Mouse (Mus musculus): ENCODE results near the gene Zbed3. TPM values are rescaled to one million over a fixed set of nuclear protein-coding genes. Genes with fewer than 3 reads are reported as not detected.
A peak's percentile ranks its signal among the peaks of the same experiment; 100 is the strongest.

Gene Zbed3
- total RNA-seq (2021) = 10 to 100 TPM; 20.6 to 23.3 TPM
- long read RNA-seq, experiment 1, transcript Zbed3-201 (2 exons, 1,894 nt) = major isoform, 24 of 25 reads
- long read RNA-seq, experiment 1, partial matches to known transcripts = 0 of 25 reads
- long read RNA-seq, experiment 1, other reads (novel, unspliced or antisense) = 1 of 25 reads
- long read RNA-seq, experiment 2, transcript Zbed3-201 (2 exons, 1,894 nt) = major isoform, 28 of 29 reads
- long read RNA-seq, experiment 2, partial matches to known transcripts = 0 of 29 reads
- long read RNA-seq, experiment 2, other reads (novel, unspliced or antisense) = 1 of 29 reads

DNA sequence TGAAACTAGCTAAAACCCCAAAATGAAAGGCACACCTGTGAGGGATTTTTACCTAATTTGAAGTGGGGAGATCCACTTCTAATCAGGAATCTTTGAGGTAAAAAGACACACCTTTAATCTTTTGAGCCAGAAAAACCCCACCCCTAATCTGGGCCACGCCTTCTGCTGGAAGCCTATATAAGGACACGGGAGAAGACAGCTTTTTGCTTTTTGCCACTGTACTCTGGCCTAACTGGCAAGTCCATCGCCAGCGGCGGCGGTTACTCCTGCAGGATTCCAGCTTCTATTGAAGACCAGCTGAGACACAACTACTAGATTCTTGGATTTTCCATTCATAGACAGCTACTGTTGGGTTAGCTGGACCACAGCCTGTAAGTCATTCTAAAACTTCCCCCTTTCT lies at the start of gene Zbed3:
TSS of gene Zbed3 (plus strand) at position 213 of the 400 bp plus-strand sequence.
- DNase-seq (ENCODE audit: low spot score in 2 of 2) = no peak

DNA sequence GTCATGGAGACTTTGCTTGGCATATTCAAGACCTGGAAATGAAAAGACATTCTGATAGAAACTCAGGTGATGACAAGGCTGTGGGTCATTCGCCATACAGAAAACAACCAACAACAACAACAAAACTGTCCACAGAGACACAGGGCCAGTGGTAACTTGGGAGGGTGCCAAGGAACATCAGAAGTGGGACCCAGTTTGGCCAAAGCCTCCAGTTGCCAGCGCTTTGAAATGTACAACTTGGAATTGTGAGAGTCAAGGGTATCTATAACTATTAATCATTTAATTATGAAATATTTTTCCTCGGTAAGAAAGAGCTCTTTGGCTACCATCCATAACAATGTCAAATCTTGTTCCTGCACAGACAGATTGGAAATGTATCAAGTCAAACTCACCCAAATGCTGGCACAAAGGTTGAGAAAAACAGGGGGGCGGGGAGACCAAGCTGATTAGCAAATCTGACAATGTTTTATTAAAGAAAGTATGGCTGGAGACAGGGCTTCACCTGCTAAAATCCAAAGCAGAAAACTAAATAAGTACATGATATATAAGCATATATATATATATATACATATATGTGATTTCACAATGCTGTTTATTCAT lies 44.9 kb upstream of the Zbed3 start:
- no peak for DNase-seq (ENCODE audit: low spot score in 2 of 2)

DNA sequence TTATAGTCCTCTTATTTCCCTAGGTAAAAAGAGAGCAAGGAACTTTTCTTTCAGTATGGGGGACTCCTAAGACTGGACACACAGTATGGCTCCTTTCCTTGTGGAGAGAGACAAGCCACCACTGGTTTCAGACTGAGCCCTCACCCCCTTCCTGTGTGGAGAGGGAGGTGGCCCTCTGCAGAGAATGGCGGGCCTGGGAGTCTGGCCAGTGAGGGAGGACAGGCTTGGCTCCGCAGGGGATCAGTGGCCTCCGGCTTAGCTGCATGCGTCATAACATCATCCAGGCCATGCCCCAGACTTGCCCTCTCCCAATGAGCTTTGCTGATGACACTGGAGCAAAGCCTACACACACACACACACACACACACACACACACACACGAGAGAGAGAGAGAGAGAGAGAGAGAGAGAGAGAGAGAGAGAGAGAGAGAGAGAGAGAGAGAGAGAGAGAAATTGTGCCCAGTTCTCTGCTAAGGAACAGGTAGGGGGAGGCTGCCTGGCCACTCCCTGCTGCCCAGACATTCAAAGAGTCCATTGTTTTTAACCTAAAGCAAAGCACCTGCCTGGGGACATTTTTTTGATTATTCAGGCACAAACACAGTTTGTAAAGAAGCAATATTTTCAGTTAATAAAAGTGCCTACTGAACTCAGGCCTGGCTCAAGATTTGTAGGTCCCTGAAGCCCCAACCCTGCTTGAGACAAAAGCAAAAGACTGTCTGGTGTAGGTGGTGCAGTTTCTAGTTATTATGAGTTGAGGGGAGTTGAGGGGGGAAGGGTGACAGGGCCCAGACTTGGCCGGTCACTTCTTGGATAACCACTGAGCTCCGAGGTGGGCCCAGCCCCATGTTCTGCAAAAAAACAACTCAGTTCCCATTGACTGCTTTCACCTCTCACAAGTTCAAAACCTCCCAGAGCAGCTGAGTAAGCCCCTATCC lies 41.4 kb upstream of the Zbed3 start:
- peak; percentile 0 to 22 for DNase-seq (ENCODE audit: low spot score in 2 of 2)

DNA sequence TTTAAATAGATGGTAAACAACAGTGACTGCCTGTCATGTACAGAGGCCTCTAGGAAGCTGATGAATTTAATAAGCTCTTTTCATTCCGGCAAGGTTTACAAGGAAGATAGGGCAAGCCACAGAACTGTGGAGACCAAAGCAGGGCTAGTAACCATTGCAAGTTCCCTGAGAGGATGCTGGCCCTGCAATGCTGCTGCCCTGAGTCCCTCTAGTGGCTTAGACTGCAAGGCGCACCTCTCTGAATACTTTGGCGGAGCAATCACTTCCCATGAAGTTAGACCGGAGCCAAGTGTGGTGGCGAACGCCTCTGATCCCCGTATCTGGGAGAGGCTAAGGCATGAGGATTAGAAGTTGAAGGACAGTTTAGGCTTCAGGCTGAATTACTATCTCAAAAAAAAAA lies 36.4 kb upstream of the Zbed3 start:
- DNase-seq (ENCODE audit: low spot score in 2 of 2) = peak; percentile 29 to 66

DNA sequence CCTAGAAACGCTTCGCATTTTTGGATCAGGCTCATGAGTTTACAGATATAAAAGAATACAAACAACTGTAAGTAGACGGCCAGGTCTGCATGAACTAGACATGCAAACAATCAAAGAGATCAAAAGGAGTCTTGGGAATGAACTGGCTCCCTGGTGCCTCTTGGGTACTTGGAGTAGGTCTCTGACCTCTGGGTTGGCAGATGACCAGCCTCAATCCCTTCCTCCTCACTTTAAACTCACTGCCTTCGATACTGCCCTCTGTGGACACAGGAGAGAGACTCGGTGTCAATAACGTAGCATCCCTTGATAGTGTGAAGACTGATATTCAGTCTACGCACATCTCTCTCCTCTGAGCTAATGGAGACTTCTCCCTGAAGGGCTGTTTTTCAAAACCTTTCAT lies 35.4 kb upstream of the Zbed3 start:
- DNase-seq (ENCODE audit: low spot score in 2 of 2) = no peak

DNA sequence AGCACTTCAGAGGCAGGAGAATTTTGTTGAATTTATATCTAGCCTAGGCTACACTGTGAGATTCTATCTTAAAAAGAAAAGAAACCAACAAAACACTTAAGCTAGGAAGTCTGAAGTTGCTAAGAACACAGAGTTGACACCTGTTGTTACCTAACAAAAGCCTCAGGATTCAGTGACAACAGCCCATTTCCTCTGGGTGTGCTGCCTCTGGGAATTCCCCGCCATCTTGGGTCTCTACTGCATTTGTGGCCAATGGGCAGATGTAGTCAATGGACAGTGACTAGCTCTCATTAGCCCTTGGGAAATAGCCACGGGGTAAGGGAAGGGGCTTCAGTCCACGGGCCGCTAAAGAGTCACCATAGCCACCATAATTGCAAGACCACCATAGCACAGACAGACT lies 31.4 kb upstream of the Zbed3 start:
- no peak for DNase-seq (ENCODE audit: low spot score in 2 of 2)

DNA sequence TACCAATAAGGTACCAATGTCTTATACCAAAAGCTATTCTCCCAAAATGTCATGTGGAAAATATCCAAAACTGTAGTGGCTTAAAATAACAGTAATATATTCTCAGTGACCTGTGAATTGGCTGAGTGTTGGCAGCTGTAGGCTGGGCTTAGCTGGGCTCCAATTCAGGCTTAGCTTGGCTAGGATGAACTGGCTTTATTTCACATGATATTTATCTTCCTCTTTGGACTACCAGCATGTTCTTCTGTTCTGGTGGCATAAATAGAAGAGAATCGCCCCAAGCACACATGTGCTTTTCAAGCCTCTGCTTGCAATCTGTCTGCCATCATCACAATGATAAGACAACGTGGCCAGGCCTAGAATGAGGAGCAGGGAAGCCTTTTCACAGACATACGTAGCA lies 23.5 kb upstream of the Zbed3 start:
- no peak for DNase-seq (ENCODE audit: low spot score in 2 of 2)

DNA sequence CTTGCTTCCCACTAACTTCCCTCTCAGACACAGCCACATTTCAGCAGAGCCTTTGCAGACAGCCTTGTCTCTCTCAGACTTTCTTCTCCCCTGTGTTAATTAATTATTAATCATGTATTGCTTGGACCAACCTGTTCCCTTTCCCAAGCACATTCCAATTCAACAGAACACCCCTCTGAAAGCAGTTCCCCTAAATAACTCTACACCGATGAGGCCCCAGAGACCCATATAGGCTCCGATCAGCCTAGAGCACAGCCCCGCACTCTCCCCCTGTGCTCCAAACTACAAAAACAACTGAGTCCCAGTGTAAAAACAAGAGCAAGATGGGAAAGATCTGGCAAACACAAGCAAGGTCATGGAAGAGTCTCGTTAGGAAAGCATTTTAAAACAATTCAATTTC lies 16.8 kb upstream of the Zbed3 start:
- no peak for DNase-seq (ENCODE audit: low spot score in 2 of 2)

DNA sequence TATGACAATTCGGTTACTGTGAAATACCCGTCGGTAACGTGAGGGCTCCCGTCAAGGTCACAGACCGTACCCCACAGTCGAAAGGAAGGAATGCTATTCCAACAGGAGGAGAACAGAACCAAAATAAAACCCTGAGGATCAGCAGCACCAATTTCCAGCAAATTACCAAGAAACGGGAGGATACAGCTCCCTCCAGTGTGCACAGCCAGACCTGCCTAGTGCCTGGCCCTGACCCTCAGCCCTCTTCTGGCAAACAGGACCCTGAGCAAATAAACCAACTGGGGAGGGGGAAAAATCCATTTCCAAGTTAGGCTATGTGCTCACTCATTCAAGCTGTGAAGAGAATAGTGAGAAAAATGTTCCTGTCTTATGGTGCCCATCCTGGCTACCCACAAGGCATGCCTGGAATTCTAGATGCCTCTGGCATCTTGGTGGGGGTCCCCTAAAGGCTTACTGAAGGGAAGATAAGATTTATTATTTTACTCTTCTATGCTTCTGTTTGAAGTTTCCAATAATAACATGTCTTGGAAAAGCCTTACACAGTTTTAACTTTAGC lies 16.2 kb upstream of the Zbed3 start:
- DNase-seq (ENCODE audit: low spot score in 2 of 2) = no peak

DNA sequence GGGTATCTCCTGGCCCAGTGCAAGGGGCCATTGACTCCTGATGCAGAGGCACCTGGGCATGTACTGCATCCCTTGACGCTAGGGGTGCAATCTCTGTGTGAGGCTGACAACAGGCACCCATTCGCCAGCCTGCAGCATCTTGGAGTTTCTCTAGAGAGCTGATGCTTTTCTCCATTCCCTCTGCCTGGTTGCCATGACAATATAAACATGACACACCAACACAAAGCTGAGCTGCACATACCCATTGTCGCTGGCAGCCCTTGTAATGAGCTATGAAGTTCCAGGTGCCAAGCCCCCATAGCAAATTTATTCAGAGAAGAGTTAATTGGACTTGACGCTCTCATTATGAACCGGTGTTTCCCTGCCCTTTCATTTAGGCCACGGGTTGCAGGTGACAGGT lies 11.4 kb upstream of the Zbed3 start:
- no peak for DNase-seq (ENCODE audit: low spot score in 2 of 2)

DNA sequence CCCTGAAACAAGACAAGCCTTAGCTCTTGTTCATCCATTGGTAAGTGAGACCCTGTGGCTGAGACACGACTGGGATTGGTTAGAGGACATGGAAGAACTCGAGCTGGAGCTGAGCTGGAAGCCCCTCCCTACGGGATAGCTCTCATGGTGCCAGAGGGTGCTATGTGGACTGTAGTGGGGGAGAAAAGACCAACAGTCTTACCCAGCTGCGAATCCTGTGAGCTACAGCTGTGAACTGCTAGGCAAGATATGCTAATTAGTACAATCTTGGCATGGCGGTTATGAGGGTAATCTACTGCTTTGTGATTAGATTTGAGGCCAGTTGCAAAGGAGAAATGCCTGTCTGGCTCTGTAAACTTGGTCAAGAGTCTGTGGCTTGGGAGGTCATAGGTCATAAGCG lies 4.3 kb upstream of the Zbed3 start:
- DNase-seq (ENCODE audit: low spot score in 2 of 2) = no peak

DNA sequence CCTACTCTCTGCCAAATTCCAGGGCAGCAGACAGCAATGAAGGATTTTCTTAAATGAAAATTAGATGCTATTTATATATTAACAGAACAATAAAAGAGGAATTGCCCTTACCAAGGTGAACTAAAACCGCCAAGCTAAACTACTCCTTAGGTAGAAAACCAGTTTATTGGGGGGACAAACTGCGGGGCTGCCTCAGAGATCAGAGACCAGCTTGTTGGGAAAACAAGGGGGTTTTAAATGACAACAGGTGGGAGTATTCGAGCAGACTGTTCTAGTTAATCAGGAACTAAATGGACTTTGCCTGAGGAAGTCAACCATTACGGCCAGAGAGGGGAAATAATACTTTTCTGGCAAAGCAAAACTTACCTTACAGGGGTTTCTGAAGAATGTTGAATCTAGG lies 3.0 kb upstream of the Zbed3 start:
- no peak for DNase-seq (ENCODE audit: low spot score in 2 of 2)

DNA sequence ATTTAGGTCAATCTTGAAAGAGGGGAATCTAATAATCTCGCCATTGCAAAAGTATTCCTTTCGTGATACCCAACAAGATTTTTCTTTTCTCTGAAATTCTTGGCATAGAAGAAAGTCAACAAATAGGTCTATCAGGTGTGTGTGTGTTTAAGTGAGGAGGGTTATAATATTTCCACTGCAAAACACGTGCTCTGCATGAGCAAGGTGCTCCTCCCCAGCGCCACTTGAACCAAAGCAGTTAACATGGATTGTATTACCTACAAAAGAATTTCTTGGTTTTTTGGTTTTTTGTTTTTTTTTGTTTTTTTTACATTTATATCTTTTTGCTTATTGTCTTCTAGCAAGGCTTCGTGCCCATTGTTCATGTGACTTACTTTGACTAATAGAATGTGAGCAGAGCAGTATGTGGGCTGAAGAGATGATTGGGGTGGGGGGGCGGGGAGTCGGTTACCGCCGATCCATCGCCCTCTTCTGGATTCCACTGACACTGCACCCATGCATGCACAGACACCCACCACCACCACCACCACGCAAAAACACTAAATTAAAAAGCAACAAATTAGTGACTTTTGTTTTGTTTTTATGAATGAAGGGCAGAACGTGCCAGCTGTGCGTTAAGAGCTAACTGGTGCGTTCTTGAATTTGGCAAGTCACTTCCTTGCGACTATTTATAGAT lies 676 bp downstream of the Zbed3 start:
- DNase-seq (ENCODE audit: low spot score in 2 of 2) = peak in 1 of 2 experiments; percentile 68

DNA sequence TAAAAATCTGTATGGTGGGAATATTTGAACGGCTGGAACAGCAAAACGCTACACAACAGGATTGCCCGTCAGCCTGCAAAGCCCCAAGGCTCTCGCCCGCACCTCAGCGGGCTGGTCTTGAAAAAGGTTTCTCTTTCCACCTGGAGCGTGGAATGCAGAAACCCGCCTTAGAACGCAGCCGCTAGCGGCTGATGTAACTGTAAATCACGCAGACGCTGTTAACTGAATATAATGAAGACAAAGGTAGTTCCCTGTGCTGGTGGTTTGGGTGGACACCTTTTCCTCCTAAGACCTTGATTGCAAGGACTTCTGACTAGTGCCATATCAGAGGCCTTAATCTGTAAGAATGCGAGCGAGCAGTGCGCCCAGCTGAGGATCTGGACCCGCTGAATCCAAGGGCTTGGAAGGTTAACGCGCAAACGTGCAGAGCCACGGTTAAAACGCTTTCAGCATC lies 1.2 kb downstream of the Zbed3 start:
- DNase-seq (ENCODE audit: low spot score in 2 of 2) = no peak

DNA sequence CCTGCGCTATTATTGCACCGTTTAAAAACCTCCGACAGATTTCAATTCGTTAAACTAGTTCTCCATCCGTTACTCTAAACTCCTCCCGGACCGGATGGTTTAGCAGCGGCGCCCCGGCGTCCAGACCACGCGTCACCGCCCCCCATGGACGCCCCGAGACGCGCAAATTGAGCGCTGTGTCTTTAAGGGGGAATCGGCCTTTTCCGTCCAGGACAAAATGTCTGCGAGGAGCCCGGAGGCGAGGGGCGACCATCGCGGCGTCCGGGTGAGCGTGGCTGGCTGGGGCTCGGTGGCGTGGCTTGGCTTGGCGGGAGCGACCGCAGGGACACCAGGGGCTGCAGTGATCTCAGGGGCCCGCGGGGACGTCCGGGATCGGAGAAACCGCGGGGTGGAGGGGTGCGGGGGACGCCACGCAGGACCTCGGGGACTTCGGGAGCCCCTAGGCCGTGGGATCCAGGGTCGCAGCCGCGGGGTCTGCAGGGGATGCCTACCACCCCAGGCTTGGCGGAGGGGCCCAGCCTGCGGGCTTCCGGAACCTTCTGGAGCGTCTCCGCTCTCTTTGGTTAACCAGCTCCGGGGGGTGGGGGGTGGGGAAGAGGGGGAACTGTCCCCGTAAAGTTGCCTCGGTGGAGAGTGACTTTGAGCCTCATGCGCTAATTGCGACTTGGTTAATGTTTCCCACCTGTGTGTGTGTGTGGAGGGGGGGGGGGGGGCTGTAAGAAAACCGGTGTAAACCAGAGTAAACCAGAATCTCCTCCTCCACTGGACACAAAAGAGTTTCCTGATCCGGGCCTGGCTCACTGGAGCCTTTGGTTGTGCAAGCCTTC lies 1.9 kb downstream of the Zbed3 start:
- DNase-seq (ENCODE audit: low spot score in 2 of 2) = peak; percentile 66 to 79

DNA sequence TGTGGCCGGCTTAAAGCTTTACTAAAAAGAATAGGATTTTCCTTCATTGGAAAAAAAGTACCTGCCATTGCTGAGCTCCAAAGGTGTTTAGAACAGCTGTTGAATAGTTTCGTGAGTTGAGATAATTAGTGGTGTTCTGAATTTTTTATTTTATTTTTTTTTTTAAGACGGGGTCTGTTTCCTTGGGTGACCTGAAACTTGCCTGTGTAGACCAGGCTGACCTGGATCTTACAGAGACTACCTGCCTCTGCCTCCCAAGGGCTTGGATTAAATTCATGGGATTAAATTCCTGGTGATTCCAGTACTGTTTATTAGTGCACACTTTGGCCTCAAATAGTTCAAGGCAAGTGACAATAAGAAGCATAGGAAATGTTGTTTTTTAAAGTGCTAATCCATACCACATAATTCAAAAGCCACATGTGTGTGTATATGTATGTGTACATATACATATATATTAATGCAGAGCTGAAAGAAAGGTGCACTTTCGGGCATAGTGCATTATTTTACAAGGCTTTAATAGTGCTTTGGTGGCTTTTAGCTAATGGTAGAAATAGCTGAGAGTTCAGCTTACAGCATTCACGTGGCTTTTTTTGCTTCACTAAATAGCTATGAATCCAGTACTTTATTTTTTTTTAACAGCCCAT lies 2.6 kb downstream of the Zbed3 start:
- DNase-seq (ENCODE audit: low spot score in 2 of 2) = no peak

DNA sequence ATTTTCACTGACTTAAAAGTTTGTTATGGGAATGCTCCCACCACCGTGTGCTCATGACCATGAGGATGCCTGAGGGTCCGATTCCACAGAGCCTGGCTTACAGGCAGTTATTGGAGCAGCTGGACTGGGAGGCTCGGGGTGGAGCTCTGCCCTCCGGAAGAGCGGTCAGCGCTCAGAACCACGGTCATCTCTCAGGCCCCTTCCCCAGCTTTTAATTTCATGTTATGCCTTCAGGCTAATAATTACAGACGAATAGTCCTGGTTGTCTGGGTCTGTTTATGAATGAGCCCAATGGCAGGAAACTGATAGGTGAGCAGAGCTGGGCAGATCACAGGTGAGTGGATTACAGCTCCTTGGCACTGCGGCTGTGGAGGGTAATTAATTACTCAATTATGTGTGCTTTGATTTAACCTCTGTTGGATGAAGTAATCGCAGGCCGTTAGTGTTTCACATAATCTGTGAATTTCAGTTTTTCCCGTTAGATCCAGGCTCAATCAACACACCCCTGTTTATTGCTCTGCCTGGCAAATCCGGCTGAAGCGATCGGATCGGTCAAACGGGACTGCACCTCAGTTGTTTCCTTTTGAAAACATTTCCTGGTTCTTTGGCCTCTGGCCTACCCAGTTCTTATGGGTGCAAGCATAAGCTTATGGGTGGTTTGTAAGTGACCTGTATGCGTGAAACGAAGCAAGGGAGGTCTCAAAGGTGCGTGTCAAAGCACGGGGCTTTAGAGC lies 3.4 kb downstream of the Zbed3 start:
- DNase-seq (ENCODE audit: low spot score in 2 of 2) = no peak

DNA sequence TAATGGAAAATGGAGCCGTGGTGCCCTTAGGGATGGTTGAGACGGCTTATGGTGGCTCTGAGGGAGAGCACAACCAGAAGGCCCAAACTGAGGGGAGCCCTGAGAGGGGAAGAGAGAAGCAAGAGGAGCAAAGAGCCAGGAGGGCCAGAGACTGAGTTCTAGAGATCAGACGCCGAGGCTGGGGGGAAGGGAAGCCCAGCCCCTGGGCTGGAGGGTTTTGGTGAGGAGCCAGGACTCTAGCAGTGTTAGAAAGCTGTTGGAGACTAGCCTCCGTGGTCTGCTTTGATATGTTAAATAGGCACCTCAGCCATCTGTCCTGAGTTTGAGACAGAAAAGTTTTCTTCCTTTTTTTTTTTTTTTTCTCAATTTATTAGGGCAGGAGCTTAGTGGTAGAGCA lies 3.9 kb downstream of the Zbed3 start:
- no peak for DNase-seq (ENCODE audit: low spot score in 2 of 2)

DNA sequence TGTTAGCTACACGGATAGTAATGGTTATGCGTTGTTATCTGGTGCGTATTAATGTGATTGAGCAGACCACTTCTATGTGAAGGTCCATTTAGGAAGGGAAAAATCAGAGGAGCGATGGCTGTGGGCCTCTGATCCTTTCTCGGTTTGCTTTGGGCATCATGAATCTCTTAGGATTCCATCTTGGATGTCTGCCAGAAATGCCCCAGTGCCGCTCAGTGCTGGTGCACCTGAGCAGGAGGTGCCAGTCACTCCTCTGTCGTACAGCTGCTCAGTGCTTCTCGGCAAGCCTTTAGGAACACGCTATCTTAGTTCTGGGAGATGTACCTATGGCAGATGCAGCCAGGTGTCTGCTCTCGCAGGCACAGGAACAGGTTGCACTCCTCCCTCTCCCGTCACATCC lies 5.4 kb downstream of the Zbed3 start:
- no peak for DNase-seq (ENCODE audit: low spot score in 2 of 2)
